Mouse (Mus musculus) limb, embryonic 11.5 days (tissue): ENCODE measurements around the gene Supt4a. TPM values are rescaled to one million over a fixed set of nuclear protein-coding genes. Genes with fewer than 3 reads are reported as not detected.
A peak's percentile ranks its signal among the peaks of the same experiment; 100 is the strongest.

Source experiments
- ATAC-seq: fragments of 200-750 bp; cut with Nextera tagmentation; 2 replicates; pipeline ENCODE4 v1.8.0; 2017; ENCODE audit warnings: low read depth; ENCODE audit not compliant: insufficient number of reproducible peaks, low FRiP score, low TSS enrichment
- DNase-seq: peaks from one replicate; pipeline ENCODE4 v3.0.0-alpha.2; 2015; ENCODE audit warnings: low spot score
- H3K27ac ChIP-seq: fragments of 300-500 bp; sonication (generic); replicated peaks from 2 replicates; pipeline ENCODE4 v1.5.1; 2014; ENCODE audit warnings: low read depth, mild to moderate bottlenecking, low read length
- H3K27me3 ChIP-seq: fragments of 300-500 bp; sonication (generic); 2 replicates; pipeline ENCODE4 v1.6.1; 2014; ENCODE audit warnings: mild to moderate bottlenecking, low read length, mixed read lengths; ENCODE audit not compliant: control insufficient read depth, insufficient read depth
- H3K36me3 ChIP-seq: fragments of 300-500 bp; sonication (generic); 2 replicates; pipeline ENCODE4 v1.6.1; 2014; ENCODE audit warnings: mild to moderate bottlenecking, low read length, moderate library complexity, mixed read lengths; ENCODE audit not compliant: control insufficient read depth, insufficient read depth
- H3K4me1 ChIP-seq: fragments of 300-500 bp; sonication (generic); 2 replicates; pipeline ENCODE4 v1.6.1; 2014; ENCODE audit warnings: low read length, mixed read lengths; ENCODE audit not compliant: control insufficient read depth, insufficient read depth
- H3K4me2 ChIP-seq: fragments of 300-500 bp; sonication (generic); 2 replicates; pipeline ENCODE4 v1.6.1; 2014; ENCODE audit warnings: low read depth, mild to moderate bottlenecking, moderate library complexity; ENCODE audit not compliant: severe bottlenecking
- H3K4me3 ChIP-seq: fragments of 300-500 bp; sonication (generic); 2 replicates; pipeline ENCODE4 v1.5.1; 2014; ENCODE audit warnings: low read depth, low read length
- H3K9ac ChIP-seq: fragments of 300-500 bp; sonication (generic); 2 replicates; pipeline ENCODE4 v1.6.1; 2014; ENCODE audit warnings: mild to moderate bottlenecking, low read length
- H3K9me3 ChIP-seq: fragments of 300-500 bp; sonication (generic); 2 replicates; pipeline ENCODE4 v1.6.1; 2016; ENCODE audit warnings: low read length; ENCODE audit not compliant: control insufficient read depth
- WGBS: fragments of 180-500 bp; shearing (Covaris S2); extraction: QIAGEN DNeasy Blood & Tissue Kit; methylation state at CpG from one replicate; pipeline ENCODE4 v1.1.7; 2014; 5-methylcytosine and 5-hydroxymethylcytosine counted together
- polyA plus RNA-seq: library from polyadenylated mRNA; unstranded; fragments of >200 nt; fragmentation: Nextera tagmentation; extraction: Ambion mirVana; gene quantifications from 2 replicates; pipeline ENCODE4 v1.2.1, GENCODE M21; 2014

Gene Supt4a
- polyA plus RNA-seq, 1 experiment from 2014 or later = 184 TPM

DNA sequence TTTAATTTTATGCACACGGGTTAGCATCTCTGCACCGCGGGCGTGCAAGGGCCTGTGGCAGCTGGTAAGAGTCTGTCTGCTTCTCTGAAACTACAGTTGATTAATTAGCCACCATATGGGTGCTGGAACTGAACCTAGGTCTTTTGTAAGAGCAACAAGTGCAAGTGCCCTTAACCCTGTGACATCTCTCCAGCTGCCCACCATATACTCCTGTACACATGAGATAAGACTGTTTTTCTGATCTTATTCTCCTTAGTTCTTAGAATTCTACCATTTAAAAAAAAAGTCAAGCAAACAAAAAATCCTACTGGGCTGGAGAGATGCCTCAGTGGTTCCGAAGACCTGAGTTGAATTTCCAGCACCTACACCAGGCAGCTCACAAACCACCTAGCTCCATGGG lies 33.7 kb upstream of the Supt4a start:
- no peak for ATAC-seq
- no peaks in the 10 kb centered on the region for H3K9me3 ChIP-seq

DNA sequence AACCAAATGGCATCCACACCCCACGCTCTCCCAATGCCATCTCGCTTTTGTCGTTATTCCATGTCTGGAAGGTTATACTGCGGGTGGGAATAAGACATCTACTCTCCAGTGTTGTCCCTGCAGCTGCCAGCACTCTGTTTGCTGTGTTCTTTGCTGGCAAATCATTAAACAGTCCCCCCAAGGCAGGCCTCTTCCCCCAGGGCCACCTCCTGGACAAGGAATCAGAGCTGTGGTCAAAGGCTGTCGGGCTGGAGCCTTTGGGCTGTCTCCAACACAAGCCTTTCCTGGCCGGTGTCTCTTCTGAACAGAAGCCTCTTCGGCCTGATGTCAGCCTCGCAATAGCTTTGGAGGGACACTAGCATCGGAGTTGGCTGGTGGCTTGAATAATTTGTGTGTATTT lies 33.1 kb upstream of the Supt4a start:
- ATAC-seq = no peak
- no peak overlapping the region for H3K9ac ChIP-seq
- no peak overlapping the region for H3K27ac ChIP-seq
- H3K27me3 ChIP-seq = no peaks in the 10 kb centered on the region
- no peaks in the 10 kb centered on the region for H3K9me3 ChIP-seq
- DNase-seq = no peak
- no peak overlapping the region for H3K4me3 ChIP-seq
- 86% methylated on average over 9 of the region's 9 CpGs for WGBS
- H3K4me1 ChIP-seq = no peaks in the 10 kb centered on the region
- H3K4me2 ChIP-seq = no peak overlapping the region
- no peaks in the 10 kb centered on the region for H3K36me3 ChIP-seq

More for the DNA sequence above, 33.7 kb upstream of the Supt4a start:
- no peak overlapping the region for H3K4me2 ChIP-seq
- H3K9ac ChIP-seq = no peak overlapping the region
- H3K27ac ChIP-seq = no peak overlapping the region
- no peaks in the 10 kb centered on the region for H3K4me1 ChIP-seq
- H3K36me3 ChIP-seq = no peaks in the 10 kb centered on the region
- no peaks in the 10 kb centered on the region for H3K27me3 ChIP-seq
- no peak overlapping the region for H3K4me3 ChIP-seq
- no peak for DNase-seq
- 90% methylated on average over 5 of the region's 5 CpGs for WGBS

DNA sequence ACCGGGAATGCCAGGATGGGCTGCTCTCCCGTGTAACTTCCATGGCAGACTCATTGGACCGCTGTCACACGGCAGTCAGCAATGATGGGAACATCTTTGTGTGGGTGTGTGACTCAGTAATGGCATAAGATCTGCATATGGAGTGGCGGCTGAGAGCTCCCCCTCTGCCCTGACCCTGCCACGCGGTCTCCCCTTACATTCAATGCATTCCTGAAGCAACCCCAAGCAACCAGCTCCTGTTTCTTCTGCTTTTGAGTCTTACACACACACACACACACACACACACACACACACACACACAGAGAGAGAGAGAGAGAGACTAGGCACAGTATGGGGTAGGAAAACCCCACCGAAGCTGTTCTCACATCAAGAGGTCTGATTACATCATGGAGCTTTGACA lies 29.8 kb upstream of the Supt4a start:
- no peak overlapping the region for H3K27ac ChIP-seq
- no peak for ATAC-seq

DNA sequence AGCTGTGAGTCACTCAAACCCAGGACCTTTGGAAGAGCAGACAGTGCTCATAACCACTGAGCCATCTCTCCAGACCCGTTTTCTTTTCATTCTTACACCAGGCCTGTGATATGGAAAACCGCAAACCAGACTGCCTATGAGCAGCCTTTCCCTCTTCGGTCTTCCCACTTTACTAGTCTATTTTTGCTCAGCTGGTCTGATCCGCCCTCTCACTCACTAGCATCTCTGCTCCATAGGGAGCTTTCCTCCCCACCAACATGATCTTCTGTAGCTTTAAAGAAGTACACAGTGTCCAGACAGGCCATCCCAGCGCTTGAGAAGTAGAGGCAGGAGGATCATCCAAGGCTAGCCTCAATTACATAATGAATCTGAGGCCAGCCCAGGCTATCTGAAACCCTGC lies 28.4 kb upstream of the Supt4a start:
- no peak overlapping the region for H3K27ac ChIP-seq

More for the DNA sequence above, 29.8 kb upstream of the Supt4a start:
- 64% methylated on average over 8 of the region's 8 CpGs for WGBS
- Histone ChIP-seq H3K9ac (no peak overlapping the region), H3K4me2 (no peak overlapping the region), H3K36me3 (no peaks in the 10 kb centered on the region), H3K27me3 (no peaks in the 10 kb centered on the region), H3K4me1 (peaks cover 8% of the 10 kb centered on the region; the same call in 1 of the 2 replicates), H3K4me3 (no peak overlapping the region), H3K9me3 (no peaks in the 10 kb centered on the region)
- no peak for DNase-seq

DNA sequence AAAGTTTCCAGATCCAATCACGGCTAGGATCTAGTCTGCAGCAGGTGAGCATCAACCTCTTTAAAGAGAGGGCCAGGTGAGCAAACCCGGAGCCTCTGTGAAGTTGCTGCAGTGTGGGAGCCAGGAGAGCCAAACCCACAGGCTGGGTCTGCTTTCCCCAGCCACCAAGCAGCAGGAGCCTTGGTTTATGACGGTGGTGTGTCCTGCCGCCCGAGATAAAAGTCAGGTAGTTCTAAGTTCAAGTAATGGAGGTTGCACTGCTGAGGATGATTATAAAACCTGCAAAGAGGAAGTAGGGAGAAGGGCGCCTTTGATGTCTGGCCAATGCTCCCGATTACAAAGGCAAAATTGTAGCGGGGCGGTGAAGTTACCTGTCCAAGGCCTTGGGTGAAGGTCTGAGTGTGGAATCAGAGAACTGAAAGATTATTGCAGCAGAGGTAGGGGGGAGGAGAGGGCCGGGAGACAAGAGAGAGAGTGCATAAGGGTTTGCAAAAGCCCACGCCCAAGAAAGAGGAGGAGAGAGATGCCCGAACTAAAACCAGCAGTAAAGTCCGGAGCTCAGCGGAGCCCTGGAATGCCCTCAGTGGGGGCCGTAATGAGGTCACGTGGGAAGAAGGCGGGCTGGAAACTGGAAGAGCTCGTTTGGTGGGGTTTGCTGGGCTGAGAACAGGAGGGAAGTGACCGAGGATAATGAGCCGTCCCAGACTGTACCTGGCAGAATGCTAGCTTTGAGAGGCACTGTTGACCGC lies 27.7 kb upstream of the Supt4a start:
- WGBS = 4% methylated on average over 21 of the region's 21 CpGs
- peak overlapping the region; percentile 57 for H3K9ac ChIP-seq

More for the DNA sequence above, 28.4 kb upstream of the Supt4a start:
- H3K4me2 ChIP-seq = no peak overlapping the region
- WGBS = 81% methylated on average over 5 of the region's 5 CpGs
- no peaks in the 10 kb centered on the region for H3K9me3 ChIP-seq
- H3K27me3 ChIP-seq = no peaks in the 10 kb centered on the region
- no peak overlapping the region for H3K9ac ChIP-seq
- H3K4me1 ChIP-seq = peaks cover 8% of the 10 kb centered on the region; the same call in 1 of the 2 replicates
- DNase-seq = no peak
- no peaks in the 10 kb centered on the region for H3K36me3 ChIP-seq
- no peak overlapping the region for H3K4me3 ChIP-seq
- ATAC-seq = no peak

DNA sequence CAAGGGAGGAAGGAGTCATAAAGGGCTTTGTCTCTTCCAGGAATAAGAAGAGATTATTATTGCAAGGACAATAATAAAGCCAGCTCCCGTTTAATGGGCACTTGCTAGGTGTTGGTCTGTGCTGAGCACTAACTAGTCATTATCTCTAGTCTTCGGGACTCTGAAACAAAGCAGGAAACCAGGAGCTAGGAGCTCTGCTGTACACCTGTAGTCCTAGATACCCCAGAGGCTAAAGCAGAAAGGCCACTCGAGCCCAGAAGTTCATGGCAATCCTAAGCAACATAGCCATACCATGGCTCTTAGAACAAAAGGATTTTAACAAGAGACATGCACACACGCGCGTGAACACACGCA lies 27.1 kb upstream of the Supt4a start:
- no peak for DNase-seq
- 46% methylated on average over 7 of the region's 7 CpGs for WGBS
- Histone ChIP-seq H3K36me3 (no peaks in the 10 kb centered on the region), H3K4me3 (peak overlapping the region; percentile 22; the same call in 1 of the 2 replicates), H3K4me1 (peaks cover 8% of the 10 kb centered on the region; the same call in 1 of the 2 replicates), H3K9me3 (no peaks in the 10 kb centered on the region), H3K4me2 (peak overlapping the region; percentile 74), H3K27me3 (no peaks in the 10 kb centered on the region), H3K27ac (no peak overlapping the region), H3K9ac (peak overlapping the region; percentile 57; the same call in 1 of the 2 replicates)
- ATAC-seq = no peak

More for the DNA sequence above, 27.7 kb upstream of the Supt4a start:
- Histone ChIP-seq H3K27me3 (no peaks in the 10 kb centered on the region), H3K4me3 (peak overlapping the region; percentile 22), H3K9me3 (no peaks in the 10 kb centered on the region), H3K4me1 (peaks cover 8% of the 10 kb centered on the region; the same call in 1 of the 2 replicates), H3K27ac (no peak overlapping the region), H3K4me2 (peak overlapping the region; percentile 74), H3K36me3 (no peaks in the 10 kb centered on the region)
- DNase-seq (peak; percentile 81), ATAC-seq (peak; percentile 76; the same call in 1 of the 2 replicates)

DNA sequence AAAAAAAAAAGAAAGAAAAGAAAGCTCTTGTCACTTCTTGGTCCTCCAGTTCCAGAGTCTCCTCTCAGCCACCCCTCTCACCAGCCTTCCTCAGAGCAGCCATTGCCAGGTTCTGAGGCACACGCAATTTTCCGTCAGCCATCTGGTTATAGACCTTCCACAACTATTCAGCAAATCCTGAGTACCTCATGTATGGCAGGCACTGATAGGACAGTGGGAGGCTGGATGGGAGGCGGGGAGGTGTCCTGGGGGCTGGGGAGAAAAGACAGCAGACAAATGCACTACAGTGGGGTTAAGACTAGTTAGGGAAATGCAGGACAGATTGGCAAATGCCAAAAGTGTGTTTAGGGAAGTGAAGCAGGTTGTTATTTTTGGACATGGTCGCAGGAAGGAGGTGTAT lies 25.2 kb upstream of the Supt4a start:
- DNase-seq = no peak
- ATAC-seq = no peak
- Histone ChIP-seq H3K27me3 (no peaks in the 10 kb centered on the region), H3K36me3 (no peaks in the 10 kb centered on the region), H3K4me1 (peaks cover 8% of the 10 kb centered on the region; the same call in 1 of the 2 replicates), H3K4me3 (no peak overlapping the region), H3K9ac (no peak overlapping the region), H3K27ac (no peak overlapping the region), H3K4me2 (no peak overlapping the region), H3K9me3 (no peaks in the 10 kb centered on the region)
- 80% methylated on average over 4 of the region's 4 CpGs for WGBS

DNA sequence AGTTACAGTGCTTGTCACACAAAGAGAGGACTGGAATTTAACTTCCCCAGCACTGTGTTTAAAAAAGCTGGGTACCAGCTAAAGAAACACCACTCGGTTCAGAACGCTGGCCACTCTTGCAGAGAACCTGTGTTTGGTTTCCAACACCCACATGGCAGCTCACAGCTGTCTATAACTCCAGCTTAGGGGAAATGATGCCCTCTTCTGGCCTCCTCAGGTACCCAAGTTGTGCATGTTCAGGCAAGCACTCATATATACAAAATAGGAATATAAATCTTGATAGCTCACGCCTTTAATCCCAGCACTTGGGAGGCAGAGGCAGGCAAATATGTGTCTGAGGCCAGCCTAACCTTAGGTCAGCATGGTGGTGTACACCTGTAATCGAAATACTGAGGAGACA lies 21.4 kb upstream of the Supt4a start:
- Histone ChIP-seq H3K27ac (no peak overlapping the region), H3K9me3 (no peaks in the 10 kb centered on the region), H3K4me3 (no peak overlapping the region), H3K27me3 (no peaks in the 10 kb centered on the region), H3K4me2 (no peak overlapping the region), H3K36me3 (no peaks in the 10 kb centered on the region), H3K4me1 (0 out of 2 replicates have a peak, but pooled peaks cover 2% of the 10 kb centered on the region), H3K9ac (no peak overlapping the region)
- DNase-seq (no peak), ATAC-seq (no peak)
- 85% methylated on average over 4 of the region's 4 CpGs for WGBS
